Mouse (Mus musculus) embryo, embryonic 11.5 days (tissue): Measurements from ENCODE around the gene Gm973.

Experiments used
- DNase-seq: peaks from one replicate; pipeline ENCODE4 v3.0.0-alpha.2; 2012; ENCODE audit warnings: low read depth, low spot score

Gm973 gene

GRCm38 (mm10) chr1:59491517-59491916 lies 24.5 kb upstream of the Gm973 start:
- no peak for DNase-seq

- no peak for DNase-seq
Observed at GRCm38 (mm10) chr1:59492432-59492831, 23.6 kb upstream of the Gm973 start.

- DNase-seq: no peak
Observed at GRCm38 (mm10) chr1:59495970-59496369, 20.1 kb upstream of the Gm973 start.

- DNase-seq: no peak
Observed at GRCm38 (mm10) chr1:59497741-59498613, 18.1 kb upstream of the Gm973 start.

- no peak for DNase-seq
Observed at GRCm38 (mm10) chr1:59499327-59499726, 16.7 kb upstream of the Gm973 start.

- no peak for DNase-seq
Observed at GRCm38 (mm10) chr1:59502355-59502754, 13.7 kb upstream of the Gm973 start.

DNA sequence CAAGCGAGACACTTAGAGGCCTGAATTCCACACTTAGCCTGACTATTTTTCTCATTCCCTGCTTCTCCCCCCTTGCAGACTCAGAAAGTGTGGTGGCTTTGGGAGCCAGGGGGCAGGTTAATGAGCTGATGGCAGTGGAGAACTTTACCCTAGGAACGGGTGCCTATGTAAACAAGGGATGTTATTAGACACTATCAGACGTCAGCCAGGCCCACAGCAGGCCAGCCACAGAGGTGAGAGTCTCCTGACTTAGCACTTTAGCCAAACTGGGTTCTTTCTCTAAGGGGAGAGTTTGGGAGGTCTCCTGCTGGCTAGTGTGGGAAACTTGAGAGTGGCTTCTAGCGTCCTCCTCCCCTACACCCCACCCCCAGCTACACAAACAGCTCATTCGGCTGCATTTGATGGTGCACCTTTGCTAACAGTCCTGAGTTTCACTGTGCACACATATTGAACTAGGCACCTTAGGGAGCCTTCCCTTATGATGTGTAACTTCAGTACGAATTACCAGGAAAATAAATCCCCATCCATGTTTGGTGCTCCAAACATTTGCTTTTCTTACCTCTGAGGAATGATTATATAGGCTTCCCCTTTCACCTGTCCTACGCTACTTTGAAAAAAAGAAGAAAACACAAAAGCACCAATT lies 12.3 kb upstream of the Gm973 start:
- DNase-seq: no peak

- no peak for DNase-seq
Observed at GRCm38 (mm10) chr1:59504302-59504700, 11.8 kb upstream of the Gm973 start.

- DNase-seq: no peak
Observed at GRCm38 (mm10) chr1:59508463-59509139, 7.5 kb upstream of the Gm973 start.

DNA sequence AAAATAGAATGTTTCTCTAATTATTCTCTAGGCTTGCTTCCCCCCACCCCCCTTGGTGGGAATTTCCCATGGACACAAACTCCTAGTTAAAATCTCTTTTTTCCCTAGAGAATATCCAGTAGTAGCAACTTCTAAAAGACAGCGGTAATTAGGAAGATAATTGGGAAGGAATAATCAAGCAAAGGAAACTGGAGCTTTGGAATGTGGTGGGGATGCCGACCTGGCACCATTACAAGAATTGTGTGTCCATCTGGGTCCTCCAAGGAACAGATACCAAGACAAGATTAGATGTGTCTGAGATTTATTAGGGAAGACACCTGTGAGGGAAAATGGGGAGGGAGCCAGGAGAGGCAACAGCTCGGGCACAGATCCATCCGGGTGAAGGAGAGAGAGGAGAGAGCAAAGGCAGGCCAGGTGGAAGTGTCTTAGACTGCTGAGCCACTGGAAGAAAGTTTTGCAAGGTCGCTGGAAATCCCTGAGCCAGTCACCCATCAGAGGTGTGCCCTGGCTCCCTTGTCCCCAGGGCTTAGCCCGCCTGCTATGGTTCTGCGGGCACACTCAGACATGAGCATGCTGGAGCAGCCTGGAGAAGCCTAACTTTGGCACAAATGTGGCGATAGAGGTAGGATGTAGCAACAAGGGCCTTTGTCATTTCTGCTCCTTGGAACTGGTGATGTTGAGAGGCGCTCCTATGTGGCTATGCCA lies 4.3 kb upstream of the Gm973 start:
- DNase-seq: no peak

- DNase-seq: no peak
Observed at GRCm38 (mm10) chr1:59520226-59520837, 4.3 kb downstream of the Gm973 start.

DNA sequence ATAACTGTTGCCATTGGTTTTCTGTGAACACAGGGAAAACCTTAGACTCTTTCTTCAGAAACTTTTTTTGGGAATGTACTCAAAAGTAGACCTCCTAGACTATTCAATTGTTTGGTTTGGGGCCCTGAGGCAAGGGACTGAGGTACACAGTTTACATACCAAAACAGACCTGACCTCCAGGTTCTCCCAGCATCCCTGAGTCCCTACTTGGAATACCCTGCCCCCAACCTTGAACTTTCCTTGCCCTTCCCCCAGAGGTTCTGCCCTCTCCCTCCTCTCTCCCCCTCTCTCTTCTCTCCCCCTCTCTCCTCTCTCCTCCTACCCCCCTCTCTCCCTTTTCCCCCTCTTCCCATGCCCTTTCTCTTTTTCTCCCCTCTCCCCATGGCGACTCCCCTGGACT lies 6.4 kb downstream of the Gm973 start:
- DNase-seq: no peak

DNA sequence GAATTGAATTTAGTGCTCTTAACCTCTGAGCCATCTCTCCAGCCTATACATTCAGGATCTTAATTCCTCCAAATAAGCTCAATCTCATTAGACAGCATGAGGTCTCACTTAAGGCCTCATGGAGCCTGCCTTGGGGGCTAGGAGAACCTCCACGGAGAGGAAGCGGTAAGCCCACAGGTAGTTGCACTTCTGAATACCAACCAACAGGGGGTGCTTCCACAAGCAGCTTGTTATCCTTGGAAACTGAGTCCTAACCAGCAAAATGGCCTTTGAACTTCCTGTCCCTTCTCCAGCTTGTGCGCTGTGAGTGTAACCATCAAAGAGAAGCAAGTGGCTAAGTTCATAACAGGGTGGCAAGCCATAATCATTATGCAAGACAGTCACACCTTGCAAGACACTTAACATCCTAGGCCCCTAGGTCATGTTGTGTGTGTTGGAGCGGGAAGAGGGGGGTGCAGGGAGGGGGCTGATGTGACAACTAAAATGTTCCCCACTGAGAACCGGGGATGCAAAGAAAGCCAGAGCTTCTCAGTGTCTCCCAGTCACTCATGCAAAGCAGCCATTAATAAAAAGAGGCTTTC lies 7.4 kb downstream of the Gm973 start:
- no peak for DNase-seq

GRCm38 (mm10) chr1:59524071-59524470 lies 8.0 kb downstream of the Gm973 start:
- DNase-seq: no peak

- DNase-seq: no peak
Observed at GRCm38 (mm10) chr1:59524759-59525158, 8.7 kb downstream of the Gm973 start.

GRCm38 (mm10) chr1:59527219-59527618 lies 11.2 kb downstream of the Gm973 start:
- no peak for DNase-seq

- DNase-seq: no peak
Observed at GRCm38 (mm10) chr1:59534976-59535810, 19.1 kb downstream of the Gm973 start.

- no peak for DNase-seq
Observed at GRCm38 (mm10) chr1:59538381-59538780, 22.3 kb downstream of the Gm973 start.

GRCm38 (mm10) chr1:59540537-59541148 lies 24.6 kb downstream of the Gm973 start:
- no peak for DNase-seq
